Mouse (Mus musculus) liver, postnatal 0 days (tissue): ENCODE data around the gene Olfr26. TPM values are rescaled to one million over a fixed set of nuclear protein-coding genes. Genes with fewer than 3 reads are reported as not detected.

Experiments
- ATAC-seq: fragments of 200-750 bp; cut with Nextera tagmentation; 2 replicates; pipeline ENCODE4 v1.8.0; 2017; ENCODE audit warnings: mild to moderate bottlenecking, moderate library complexity
- DNase-seq: peaks from one replicate; pipeline ENCODE4 v3.0.0-alpha.2; 2016
- H3K27ac ChIP-seq: fragments of 300-500 bp; sonication (generic); 2 replicates; pipeline ENCODE4 v1.5.1; 2014; ENCODE audit warnings: antibody characterized with exemption, moderate library complexity, mild to moderate bottlenecking, low read depth
- H3K27me3 ChIP-seq: fragments of 300-500 bp; sonication (generic); 2 replicates; pipeline ENCODE4 v1.6.1; 2014; ENCODE audit warnings: low read length, control low read depth, mixed read lengths; ENCODE audit not compliant: insufficient read depth
- H3K36me3 ChIP-seq: fragments of 300-500 bp; sonication (generic); replicated peaks from 2 replicates; pipeline ENCODE4 v1.6.1; 2014; ENCODE audit warnings: mild to moderate bottlenecking, control low read depth, low read length, moderate library complexity, mixed read lengths; ENCODE audit not compliant: insufficient read depth
- H3K4me1 ChIP-seq: fragments of 300-500 bp; sonication (generic); 2 replicates; pipeline ENCODE4 v1.6.1; 2014; ENCODE audit warnings: antibody characterized with exemption, mild to moderate bottlenecking, control low read depth; ENCODE audit not compliant: insufficient read depth
- H3K4me2 ChIP-seq: fragments of 300-500 bp; sonication (generic); 2 replicates; pipeline ENCODE4 v1.6.1; 2014; ENCODE audit warnings: low read depth, mild to moderate bottlenecking, low read length, moderate library complexity, mixed read lengths
- H3K4me3 ChIP-seq: fragments of 300-500 bp; sonication (generic); 2 replicates; pipeline ENCODE4 v1.5.1; 2014; ENCODE audit warnings: low read depth, low read length
- H3K9ac ChIP-seq: fragments of 300-500 bp; sonication (generic); replicated peaks from 2 replicates; pipeline ENCODE4 v1.6.1; 2014; ENCODE audit warnings: mild to moderate bottlenecking, moderate library complexity
- H3K9me3 ChIP-seq: fragments of 300-500 bp; sonication (generic); 2 replicates; pipeline ENCODE4 v1.6.1; 2016; ENCODE audit warnings: mild to moderate bottlenecking, control low read depth, low read length, mixed read lengths
- EP300 ChIP-seq: IDR thresholded peaks from 2 replicates; pipeline ENCODE4 v1.6.1; 2016; ENCODE audit warnings: antibody characterized with exemption, low read depth, mild to moderate bottlenecking
- WGBS: fragments of 180-500 bp; shearing (Covaris S2); extraction: QIAGEN DNeasy Blood & Tissue Kit; methylation state at CpG from one replicate; pipeline ENCODE4 v1.1.7; 2014; ENCODE audit not compliant: insufficient replicate concordance; 5-methylcytosine and 5-hydroxymethylcytosine counted together
- polyA plus RNA-seq: library from polyadenylated mRNA; unstranded; fragments of >200 nt; fragmentation: Nextera tagmentation; extraction: Ambion mirVana; gene quantifications from 2 replicates; pipeline ENCODE4 v1.2.1, GENCODE M21; 2015

The Olfr26 gene
- polyA plus RNA-seq, 1 experiment from 2014 or later = not detected

DNA sequence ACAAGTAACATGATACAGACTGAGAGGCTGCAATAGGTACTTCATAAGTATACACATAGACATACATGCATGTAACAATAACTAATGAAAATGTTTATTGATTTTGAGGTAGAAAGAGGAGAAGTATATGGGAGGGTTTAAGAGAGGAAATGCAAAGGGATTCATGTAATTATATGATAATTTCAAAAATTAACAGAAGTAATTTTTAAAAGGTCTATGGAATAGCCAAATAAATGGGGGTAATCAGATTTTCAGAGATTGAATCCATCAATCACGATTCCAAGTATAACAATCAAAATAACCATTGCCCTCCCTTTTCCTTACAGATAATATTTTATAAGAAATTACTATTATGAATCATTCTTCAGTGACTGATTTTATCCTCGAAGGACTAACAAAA lies 22.0 kb downstream of the Olfr26 start, which contains the start of gene Olfr926:
Gene Olfr926, plus strand, starts transcription at position 301 of the 400 bp plus-strand sequence.
- Histone ChIP-seq H3K36me3 (no peaks in the 10 kb centered on the region), H3K4me2 (no peak within 1 kb of the TSS), H3K27me3 (no peaks in the 10 kb centered on the region), H3K9ac (no peak within 1 kb of the TSS), H3K9me3 (no peaks in the 10 kb centered on the region; the same call in 1 of the 2 replicates), H3K4me1 (no peaks in the 10 kb centered on the region), H3K4me3 (no peak within 1 kb of the TSS), H3K27ac (no peak within 1 kb of the TSS)
- DNase-seq = no peak
- no peak for TF ChIP-seq EP300
- WGBS = 61% methylated on average over 2 of the region's 2 CpGs
- ATAC-seq = no peak

Other genes starting within 250 kb of the Olfr26 start
- gene Olfr914, start 250.0 kb upstream of the Olfr26 start, polyA plus RNA-seq = not detected in 2 replicates
- not detected in 2 replicates for gene Olfr916, start 195.2 kb upstream of the Olfr26 start, polyA plus RNA-seq
- not detected in 2 replicates for gene Olfr917, start 189.2 kb upstream of the Olfr26 start, polyA plus RNA-seq
- not detected in 2 replicates for gene Olfr918, start 180.5 kb upstream of the Olfr26 start, polyA plus RNA-seq
- gene Olfr919, start 151.4 kb upstream of the Olfr26 start, polyA plus RNA-seq = not detected in 2 replicates
- gene Vwa5a, start 136.8 kb upstream of the Olfr26 start, polyA plus RNA-seq = 6.1 and 8.0 TPM in 2 replicates
- gene Olfr920, start 102.8 kb upstream of the Olfr26 start, polyA plus RNA-seq = 0.05 TPM in 2 replicates
- not detected in 2 replicates for gene Olfr921, start 82.0 kb upstream of the Olfr26 start, polyA plus RNA-seq
- gene Olfr922, start 40.4 kb upstream of the Olfr26 start, polyA plus RNA-seq = not detected in 2 replicates
- gene Olfr923, start 28.5 kb upstream of the Olfr26 start, polyA plus RNA-seq = not detected in 2 replicates
- gene Olfr924, start 10.6 kb upstream of the Olfr26 start, polyA plus RNA-seq = not detected in 2 replicates
- not detected in 2 replicates for gene Olfr926, start 22.1 kb downstream of the Olfr26 start, polyA plus RNA-seq
- gene Olfr930, start 74.7 kb downstream of the Olfr26 start, polyA plus RNA-seq = not detected in 2 replicates
- gene Olfr933, start 117.3 kb downstream of the Olfr26 start, polyA plus RNA-seq = not detected in 2 replicates
- not detected in 2 replicates for gene Olfr934, start 133.3 kb downstream of the Olfr26 start, polyA plus RNA-seq
- not detected in 2 replicates for gene Olfr935, start 144.6 kb downstream of the Olfr26 start, polyA plus RNA-seq
- gene Olfr146, start 168.3 kb downstream of the Olfr26 start, polyA plus RNA-seq = not detected in 2 replicates
- gene Olfr937, start 209.9 kb downstream of the Olfr26 start, polyA plus RNA-seq = not detected in 2 replicates
- not detected in 2 replicates for gene Olfr938, start 223.8 kb downstream of the Olfr26 start, polyA plus RNA-seq